Mouse (Mus musculus) 3134 (cell line): ENCODE data around the gene Ppl.
A peak's percentile ranks its signal among the peaks of the same experiment; 100 is the strongest.

Experiments used
- DNase-seq: peaks from one replicate; pipeline ENCODE4 v3.0.0-alpha.2; 2011; ENCODE audit warnings: low spot score; ENCODE audit not compliant: insufficient read length; ENCODE audit errors: extremely low read depth

The Ppl gene

DNA sequence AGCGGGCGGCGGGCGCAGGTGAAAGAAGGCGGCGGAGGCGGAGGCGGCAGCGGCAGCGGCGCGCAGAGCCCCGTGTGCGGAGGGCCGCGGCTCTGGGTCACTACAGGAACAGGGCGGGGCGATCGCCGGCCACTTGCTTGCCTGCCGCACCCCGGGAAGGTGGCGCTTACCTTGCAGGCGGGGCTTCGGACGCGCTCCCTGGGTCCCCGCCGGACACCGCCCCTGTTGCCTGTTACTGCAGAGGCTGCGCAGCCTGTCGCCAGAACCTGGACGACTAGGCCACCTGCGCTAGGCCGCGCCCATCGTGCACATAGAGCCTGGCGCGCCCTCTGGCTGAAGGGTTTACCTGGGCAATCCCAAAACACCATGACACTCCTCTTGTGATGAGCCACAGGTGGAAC is at the start of gene Ppl:
Gene Ppl, minus strand, starts transcription at position 21 of the 401 bp plus-strand sequence.
- no peak for DNase-seq

DNA sequence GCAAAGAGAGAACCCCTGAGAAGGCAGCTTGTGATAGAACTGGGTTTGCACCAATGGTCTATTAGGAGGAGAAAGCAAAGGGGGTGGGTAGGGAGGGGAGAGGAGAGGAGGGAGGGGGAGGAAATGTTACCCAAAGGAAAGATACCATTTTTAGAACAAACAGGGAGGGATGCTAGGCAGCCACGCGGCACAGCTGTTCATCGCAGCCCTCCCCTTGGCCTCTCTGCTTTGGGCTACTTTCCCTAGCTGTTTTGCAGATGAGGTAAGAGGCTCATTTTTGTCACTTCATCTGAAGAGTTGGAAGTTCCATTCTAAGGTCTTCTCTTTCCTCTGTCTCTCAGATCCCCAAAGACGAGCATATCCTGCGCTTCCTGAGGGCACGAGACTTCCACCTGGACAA is 40.4 kb upstream of the Ppl start:
- no peak for DNase-seq

DNA sequence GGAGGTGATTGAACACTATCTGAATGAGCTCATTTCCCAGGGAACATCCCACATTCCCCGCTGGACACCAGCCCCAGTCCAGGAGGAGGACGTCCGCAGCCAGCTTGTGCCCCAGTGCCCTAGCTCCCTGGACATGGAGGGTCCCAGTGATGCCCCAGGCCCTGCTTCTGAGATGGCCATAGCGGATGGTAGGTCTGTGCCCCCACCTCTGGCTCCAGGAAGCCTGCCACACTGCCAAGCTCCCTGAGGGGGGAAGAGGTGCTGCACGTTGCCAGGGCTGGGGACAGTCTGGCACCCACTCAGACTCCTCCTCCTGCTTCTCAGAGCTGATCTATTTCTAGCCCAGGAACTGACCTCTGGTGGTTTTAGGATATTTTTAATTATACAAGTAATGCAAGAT is 36.6 kb upstream of the Ppl start:
- DNase-seq, result no peak

DNA sequence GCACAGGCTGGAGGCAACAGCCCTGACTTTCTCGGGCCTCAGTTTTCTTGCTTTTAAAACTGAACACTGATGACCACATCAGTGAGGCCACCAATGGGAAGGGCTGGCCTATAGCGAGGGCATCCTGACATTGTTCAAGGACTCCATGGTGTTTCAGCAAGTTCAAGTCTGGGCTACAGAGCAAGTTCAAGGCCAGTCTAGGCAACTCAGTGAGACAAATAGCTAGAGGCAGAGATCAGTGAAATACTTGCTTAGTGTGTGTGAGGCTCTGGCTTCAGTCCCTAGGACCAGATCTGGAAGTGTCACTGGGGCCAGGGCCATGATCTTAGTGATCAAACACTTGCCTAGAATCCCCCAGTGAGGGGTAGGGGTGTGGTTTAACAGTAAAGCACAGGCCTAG is 35.8 kb upstream of the Ppl start:
- DNase-seq, result no peak

DNA sequence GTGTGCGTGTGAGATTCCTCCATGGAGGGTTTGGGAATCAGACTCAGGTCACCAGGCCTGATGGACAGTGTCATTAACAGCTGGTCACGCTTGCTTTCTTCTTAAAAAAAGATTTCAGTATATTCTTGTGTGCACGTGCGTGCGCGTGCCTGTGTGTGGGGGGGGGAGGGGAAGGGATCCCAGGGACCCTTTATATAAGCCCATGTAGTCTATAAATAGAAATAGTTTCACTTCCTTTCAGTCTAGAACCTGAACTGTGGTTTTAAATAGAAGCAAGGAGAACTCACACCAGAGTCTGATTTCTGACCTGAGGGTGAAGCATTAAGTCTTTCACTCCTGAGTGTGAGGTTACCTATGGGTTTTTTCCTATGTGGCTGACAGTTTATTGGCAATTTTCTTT is 32.1 kb upstream of the Ppl start:
- DNase-seq, result no peak

DNA sequence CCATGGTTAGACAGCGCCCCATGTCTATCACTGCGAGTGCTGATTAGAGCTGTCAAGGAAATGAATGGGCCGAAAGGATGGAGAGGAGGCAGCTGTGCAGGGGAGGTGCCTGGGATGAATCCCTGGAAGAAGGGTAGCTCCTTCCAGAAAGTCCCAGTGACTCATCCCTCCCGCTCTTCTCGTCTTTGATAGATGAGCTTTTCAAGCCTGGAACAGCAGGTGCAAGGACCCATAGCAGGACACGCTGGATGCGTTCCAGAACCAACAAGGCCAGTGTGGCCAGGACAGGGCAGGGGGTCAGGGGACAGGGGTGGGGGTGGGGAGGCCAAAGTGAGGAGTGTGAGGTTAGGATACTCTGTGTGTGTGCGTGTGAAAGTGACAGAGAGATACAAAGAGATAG is 27.0 kb upstream of the Ppl start:
- DNase-seq, result no peak

DNA sequence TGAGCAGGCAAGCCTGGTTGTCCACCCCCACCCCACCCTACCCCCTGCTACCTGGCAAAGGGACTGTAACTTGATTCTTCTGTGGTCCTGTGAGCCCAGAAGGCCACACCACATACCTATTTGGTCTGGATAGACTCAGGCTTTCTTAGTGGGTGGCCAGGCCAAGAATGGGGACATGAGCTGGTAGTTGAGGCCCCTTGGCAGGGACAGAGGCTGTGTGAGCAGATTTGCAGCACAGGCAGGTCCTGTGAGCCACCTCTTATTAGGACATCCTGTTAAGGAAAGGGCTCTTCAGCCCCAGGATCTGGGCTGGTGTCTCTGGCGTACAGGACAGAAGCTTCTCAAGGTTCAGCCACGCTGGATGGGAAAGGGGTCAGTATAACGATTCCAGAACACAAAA is 24.9 kb upstream of the Ppl start:
- no peak for DNase-seq

DNA sequence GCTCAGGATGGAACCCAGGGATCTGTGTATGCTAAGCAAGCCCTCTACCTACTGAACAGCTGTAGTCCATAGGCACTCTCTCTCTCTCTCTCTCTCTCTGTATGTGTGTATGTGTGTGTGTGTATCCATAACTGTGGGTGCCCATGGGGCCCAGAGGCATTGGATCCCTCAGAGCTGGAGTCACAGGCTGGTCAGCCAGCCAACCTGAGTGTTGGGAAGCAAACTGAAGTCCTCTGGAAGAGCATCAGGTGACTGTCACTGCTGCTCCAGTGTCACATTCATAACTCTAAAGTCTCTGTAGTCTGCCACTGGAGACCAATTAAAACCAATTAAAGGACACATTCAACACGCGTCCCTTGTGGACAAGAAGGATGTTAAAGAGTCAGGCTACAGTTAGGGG is 24.3 kb upstream of the Ppl start:
- DNase-seq, result no peak

DNA sequence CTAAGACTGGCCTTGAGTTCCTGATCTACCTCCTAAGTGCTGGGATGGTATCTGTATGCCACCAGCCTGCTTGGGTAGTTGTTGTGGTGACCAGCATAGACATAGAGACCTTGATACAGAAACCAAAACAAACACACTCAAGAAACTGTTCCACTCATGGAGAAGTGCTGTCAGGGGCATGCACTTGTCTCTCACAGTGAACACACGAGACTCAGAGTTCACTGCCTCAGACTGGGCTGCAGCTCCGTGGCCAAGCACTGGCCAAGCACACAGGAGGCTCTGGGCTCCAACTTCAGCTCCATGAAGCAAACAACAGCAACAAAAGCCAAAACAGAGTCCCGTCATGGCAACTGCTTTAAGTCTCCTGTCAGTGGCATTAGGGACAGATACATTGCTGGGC is 22.8 kb upstream of the Ppl start:
- DNase-seq, result no peak

DNA sequence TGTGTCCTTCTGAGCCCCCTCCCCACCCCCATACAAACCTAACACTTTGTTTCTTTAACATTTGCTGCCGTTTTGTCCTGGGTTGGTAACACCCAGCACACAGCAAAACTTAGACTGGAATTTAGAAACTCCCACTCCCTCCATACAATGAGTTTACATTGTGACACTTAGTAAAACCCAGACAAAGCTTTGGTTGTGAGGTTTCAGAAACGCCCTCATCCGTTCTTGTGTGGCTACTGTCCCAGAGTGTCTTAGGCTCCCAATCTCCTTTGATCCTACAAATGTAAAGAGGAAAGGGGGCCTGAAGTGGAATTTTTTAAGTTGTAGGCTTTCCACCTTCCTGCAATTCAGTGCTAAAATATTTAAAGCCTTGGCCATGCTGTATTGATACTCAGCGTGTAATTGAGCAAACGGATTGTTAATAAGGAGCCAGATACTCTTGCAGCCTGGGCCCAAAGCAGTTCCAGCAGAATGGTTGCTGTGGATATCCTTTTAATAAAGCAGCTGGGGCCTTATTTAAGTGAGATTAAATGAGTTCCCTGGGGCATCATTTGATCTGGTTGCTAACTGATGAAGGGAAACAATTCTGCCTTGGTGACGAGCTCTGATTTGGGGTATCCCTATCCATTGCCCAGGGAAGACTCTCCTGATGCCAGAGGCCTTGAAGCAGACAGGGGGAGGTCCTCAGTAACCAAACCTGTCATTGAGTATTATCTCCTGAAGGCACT is 21.2 kb upstream of the Ppl start:
- DNase-seq, result no peak

DNA sequence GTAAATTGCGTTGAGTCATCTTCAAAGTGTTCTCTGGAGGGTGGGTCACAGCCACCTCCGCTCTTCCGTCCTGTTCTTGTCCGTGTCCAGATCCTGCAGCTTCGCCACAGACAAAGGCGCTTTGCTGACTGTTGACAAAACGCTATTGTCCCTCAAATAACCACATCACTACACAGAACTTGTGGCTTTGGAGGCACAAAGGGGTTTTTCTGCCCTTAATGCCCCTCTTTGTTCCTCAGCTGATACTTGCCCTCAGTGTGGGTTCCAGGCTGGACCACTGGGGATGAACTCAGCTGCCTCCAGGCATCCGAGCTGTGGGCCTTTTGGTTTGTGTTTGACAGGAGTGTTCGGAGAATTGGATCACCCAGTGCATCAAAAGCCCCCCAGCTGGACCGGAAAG is 18.3 kb upstream of the Ppl start:
- DNase-seq, result no peak

DNA sequence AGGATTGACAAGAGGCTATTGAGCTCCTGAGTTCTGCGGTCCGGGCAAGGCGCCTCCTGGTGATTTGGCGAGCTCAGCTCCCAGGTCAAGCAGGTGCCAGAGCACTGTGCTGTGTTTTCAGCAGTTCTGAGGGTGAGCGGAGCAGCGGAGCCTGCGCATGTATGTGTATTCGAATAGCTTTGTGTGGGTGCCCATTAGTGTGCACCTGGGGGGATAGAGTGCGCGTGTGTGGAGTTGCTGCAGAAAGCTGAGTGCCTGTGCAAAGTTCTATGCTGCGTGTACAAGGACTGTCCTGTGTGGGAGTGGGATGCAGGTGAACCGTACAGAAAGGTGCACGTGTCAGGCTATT is 14.8 kb upstream of the Ppl start, which contains the start of gene Sec14l5:
Gene Sec14l5, plus strand, starts transcription at position 73 of the 349 bp plus-strand sequence.
- no peak for DNase-seq

DNA sequence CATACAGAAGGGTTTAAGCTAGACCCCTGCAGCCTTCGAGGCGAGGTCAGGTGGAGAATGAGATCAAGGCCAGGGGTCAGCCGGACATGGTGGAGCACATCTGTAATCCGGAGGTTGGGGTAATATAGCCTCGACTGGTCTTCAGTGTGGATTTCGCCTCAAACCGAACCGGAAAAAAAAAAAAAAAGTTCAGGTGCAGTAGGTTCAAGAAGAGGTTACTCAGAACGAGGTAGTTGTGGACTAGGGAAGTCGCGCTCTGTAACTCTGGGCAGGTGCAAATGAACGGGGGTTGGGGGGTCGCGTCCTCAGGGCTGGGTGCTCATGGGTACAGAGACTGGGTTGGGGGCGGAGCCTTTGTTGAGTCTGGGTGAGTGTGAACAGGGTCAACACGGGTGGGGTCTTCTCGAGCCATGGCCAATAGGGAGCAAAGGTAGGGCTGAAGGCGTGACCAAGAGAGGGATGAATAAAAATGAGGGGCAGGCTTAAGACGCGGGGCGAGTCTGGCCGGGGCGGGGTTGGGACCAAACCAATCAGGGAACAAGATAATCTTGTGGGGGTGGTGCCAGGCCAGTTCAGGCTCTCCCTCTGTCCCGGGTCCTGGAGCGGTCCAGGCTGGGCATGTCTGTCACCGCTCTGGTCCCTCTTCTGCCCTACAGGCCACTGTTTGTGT is 14.3 kb upstream of the Ppl start:
- peak; percentile 66 for DNase-seq

DNA sequence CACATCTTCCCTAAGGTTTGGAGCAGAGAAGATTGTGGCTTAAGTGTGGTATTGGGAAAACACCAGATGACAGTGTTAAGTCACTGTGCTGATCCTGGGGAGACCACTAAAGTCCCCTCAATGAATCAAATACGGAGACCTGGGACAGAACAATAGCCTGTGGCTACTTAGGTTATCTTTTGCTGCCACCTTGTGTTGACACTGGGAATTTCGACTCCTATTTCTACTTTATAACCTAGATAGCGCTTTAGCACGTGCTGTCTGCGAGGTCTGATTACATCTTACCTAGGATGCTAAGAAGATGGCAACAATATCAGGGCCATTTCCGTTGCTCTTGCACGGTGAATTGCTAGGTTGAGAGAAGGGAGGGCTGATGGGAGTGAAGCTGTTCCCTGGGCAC is 13.3 kb upstream of the Ppl start:
- DNase-seq, result peak; percentile 49

DNA sequence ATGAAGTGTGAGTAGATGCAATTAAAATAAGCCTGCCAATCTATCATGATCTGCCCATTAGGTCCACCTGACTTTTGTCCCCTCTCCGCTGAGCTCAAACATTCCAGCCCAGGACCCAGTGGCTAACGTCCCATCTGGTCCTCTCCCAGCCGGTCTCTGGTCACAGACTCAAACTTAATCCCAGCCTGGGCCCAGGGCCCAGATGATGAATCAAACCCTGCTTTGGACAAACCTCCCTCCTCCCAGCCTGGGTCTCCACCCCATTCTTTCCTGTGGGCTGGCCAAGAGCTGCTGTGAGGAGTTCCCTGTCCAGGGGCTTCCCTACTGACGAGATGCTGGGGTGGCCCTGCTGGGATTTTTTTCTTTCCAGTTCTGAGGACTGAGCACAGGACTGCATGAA is 7.5 kb upstream of the Ppl start:
- peak; percentile 78 for DNase-seq

DNA sequence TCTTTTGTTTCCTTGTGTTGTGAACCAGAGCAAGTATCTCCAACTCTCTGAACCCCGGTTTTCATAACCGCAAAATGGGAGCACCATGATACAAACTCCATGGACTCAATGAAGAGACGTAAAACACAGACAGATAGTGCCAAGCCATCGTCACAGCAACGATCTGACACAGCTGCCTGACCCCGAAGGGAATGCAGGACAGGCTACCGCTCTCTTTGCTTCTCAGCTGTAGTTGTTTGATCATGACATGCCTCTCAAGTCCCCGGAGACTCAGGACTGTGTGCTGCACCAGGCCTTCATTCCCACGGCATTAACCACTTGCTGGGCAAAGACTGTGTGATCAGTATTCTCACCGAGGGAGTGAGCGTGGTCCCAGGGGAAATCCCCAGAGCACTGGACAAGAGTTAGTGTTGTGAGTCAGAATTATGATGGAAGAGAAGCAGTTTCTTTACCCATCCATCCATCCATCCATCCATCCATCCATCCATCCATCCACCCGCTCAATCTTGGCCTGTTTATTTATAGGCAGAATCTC is 4.9 kb upstream of the Ppl start:
- peak; percentile 81 for DNase-seq

DNA sequence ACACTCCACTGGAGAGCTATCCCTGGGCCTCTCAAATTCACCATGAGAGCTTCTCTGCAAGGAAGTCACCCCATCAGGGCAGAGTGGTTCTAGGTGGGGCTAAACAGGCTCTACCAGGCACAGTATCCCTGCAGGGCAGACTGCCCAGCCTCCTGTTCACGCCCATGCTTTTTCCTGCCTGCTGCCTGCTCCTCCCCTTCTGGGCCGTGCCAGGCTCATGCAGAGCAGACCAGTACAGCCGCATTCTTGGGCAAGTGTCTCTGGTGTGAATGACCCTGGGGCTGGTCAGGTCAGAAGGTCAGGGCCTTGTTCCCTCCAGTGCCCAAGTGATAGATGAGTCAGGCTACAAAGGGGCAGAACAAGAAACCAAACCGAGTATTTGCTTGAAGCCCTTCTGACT is 4.3 kb upstream of the Ppl start:
- DNase-seq, result peak; percentile 91

DNA sequence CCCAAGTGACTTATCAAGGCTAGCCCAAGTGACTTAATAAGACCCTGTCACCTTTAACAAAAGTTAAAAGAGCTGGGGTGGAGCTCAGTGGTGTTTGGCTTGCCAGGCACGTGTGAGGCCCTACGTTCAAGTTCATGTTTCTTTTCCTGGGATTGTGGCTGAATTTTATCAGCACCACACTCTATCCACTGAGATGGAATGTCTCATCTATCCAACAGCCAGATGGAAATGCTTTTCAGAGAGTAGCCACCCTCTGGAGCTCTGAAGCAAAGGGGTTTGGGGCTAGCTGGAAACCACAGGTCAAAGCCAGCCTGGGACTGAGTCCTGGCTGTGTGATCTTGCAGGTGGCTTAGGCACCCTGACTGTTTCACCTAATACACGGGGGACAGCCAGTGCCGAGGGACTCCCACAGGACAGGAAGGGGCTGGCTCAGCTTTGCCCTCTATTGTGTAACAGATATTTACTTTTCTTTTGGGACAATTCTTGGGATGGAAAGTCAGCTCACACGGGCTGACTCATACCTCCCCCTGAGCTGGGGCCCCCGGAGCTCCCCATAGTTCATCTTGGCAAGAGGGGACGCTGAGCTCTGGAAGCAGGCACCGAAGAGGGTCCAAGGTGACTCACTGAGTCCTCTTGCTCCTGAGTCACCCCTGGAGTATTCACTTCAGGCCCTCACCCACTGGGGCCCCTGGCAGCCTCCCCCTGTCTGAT is 3.5 kb upstream of the Ppl start:
- DNase-seq, result peak; percentile 90

DNA sequence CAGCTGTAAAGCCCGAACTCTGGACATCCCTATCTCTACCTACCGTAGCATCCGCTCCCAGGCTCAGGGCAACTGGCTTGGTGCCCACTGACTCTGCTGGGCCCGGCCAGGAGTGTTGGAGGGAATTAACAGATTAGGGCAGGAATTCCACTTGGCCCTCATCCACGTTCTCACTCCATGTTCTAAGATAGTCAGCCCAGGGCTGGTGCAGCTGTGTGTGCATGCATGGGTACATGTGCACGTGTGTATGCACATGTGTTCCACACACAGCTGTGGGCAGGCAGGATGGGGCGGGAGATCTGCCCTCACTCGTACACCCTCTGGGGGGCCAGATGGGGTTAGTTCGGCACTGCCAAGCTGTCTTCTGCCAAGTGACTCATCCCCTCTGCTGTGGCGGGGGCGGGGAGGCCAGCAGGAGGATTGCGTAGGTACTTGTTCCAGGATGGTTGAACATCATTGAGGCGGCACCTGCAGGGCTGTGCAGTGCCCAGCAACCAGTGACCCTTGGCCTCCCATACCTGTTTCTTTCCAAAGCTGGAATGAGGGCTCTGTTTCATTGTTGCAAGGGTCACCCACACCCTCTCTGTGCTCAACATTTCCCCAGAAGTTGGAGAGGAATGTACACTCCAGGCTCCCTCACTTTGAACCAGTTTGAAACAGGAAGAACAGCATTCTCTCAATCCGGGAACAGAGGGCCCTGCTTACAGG is 2.6 kb upstream of the Ppl start:
- DNase-seq, result peak; percentile 93

DNA sequence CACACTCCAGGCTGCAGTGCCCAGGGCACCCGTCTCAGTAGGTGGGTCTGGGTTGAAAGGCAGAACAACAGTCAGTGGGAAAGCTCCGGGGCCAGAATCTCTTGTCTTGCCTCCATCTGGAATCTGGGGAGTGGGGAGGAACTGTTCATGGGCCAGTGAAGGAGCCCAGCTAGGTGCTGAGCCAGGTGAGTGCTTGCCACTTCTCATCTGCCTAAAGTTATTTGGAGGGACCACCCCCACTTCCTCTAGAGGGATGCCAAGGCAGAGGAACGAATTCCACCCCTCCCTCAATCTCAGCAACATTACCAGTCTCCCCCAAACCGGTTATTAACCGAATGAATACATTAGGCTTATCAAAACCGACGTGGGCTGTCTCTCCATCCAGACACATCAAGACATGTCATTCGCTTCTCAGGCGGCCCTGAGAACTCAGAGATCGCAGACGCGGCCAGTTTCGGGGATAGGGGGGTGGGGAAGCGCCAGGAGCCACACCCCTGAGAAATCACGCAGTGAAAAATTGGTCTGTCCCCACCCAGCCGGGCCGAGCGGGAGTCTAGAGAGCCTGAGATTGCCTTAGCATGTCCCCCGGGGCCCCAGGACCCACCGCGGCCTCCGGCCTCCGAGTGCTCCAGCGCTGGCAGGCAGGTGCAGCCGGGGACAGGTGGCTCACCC is 834 bp downstream of the Ppl start:
- no peak for DNase-seq

DNA sequence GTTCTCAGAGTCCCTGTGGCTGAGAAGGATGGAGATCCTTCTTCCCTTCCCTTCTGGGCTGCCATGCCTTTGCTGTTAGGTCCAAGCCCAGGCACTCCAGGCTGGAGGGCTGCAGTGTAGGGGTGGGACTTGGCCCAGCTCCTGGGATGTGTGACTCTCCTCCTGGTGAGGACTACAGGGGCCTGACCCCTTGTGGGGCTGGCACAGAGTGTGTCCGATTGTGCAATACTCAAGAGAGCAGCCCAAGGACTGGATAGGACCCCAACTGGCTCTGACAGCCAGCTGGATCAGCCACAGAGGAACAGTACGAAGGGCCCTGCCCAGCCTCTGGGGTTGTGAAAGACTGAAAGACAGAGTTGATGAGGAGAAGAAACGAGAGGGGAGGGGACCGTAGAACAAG is 1.5 kb downstream of the Ppl start:
- DNase-seq, result peak; percentile 88
